Mouse (Mus musculus): ENCODE results near the gene 4933424G06Rik. TPM values are rescaled to one million over a fixed set of nuclear protein-coding genes. Genes with fewer than 3 reads are reported as not detected.

Gene 4933424G06Rik
- polyA plus RNA-seq, 1 experiment from 2014 or later = not detected

- WGBS (ENCODE audit: missing documents) = 36% methylated on average over 1 of the region's 1 CpGs
- Histone ChIP-seq H3K79me2 (ENCODE audit: inconsistent target) (no peaks in the 10 kb centered on the region), H3K27ac (no peak overlapping the region), H3K36me3 (ENCODE audit: inconsistent target) (peaks cover 63% of the 10 kb centered on the region), H3K4me3 (ENCODE audit: inconsistent target) (no peak overlapping the region)
Observed at GRCm38 (mm10) chr1:36807086-36807485, 97.1 kb downstream of the 4933424G06Rik start.

Other genes starting within 250 kb of the 4933424G06Rik start
- gene Cnnm4, start 238.5 kb upstream of the 4933424G06Rik start, polyA plus RNA-seq (2018) = 2.9 to 3.6 TPM (median 3.0 TPM) in 3 replicates
- gene Cnnm3, start 198.3 kb upstream of the 4933424G06Rik start, polyA plus RNA-seq (2018) = 6.7 to 14.7 TPM (median 6.8 TPM) in 3 replicates
- gene Ankrd23, start 173.3 kb upstream of the 4933424G06Rik start, polyA plus RNA-seq (2018) = 1.3 to 4.4 TPM (median 1.6 TPM) in 3 replicates
- gene Gm42417, start 170.7 kb upstream of the 4933424G06Rik start, polyA plus RNA-seq (2018) = 0.11 TPM in 1 of 3 replicates, not detected in the others
- gene Ankrd39, start 162.7 kb upstream of the 4933424G06Rik start, polyA plus RNA-seq (2018) = 1.6 to 6.1 TPM (median 5.0 TPM) in 3 replicates
- gene Sema4c, start 151.8 kb upstream of the 4933424G06Rik start, polyA plus RNA-seq (2018) = 1.1 to 9.2 TPM (median 3.1 TPM) in 3 replicates
- gene Fam178b, start 27.0 kb upstream of the 4933424G06Rik start, polyA plus RNA-seq (2018) = not detected in 3 replicates
- gene Cox5b, start 18.7 kb upstream of the 4933424G06Rik start, polyA plus RNA-seq (2018) = 151 to 228 TPM (median 160 TPM) in 3 replicates
- gene Actr1b, start 4.3 kb downstream of the 4933424G06Rik start, polyA plus RNA-seq (2018) = 43.0 to 46.2 TPM (median 44.1 TPM) in 3 replicates
- not detected in 3 replicates for gene Zap70, start 51.6 kb downstream of the 4933424G06Rik start, polyA plus RNA-seq (2018)
- 39.9 to 72.3 TPM (median 44.5 TPM) in 3 replicates for gene Tmem131, start 233.5 kb downstream of the 4933424G06Rik start, polyA plus RNA-seq (2018)

Data from macrophage (primary cell).